Mouse (Mus musculus): ENCODE results near the gene Rrp12.

DNA sequence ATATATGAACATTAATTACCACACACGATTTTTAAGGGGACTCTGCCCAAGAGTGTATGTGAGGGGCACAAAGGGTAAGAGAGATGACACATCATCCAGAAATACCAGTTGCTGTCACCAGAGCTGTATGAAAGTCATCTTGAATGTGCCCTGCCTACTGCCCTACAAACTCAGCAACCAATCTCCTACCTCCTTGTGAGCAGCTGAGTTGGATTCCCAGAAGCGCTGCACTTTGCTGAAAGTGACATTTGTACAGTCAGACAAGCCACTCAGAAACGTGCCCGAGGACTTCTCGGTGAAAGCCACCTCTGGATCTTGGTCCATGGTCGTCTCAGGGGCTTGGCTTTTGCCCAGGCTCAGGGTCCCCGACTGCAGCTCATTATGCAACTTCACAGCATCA, 1.0 kb downstream of the Rrp12 start:
- no peak for TF ChIP-seq POLR2A (IDR thresholded peaks at IDR 0.05; ENCODE audit: low read depth, low read length)
- no peak for TF ChIP-seq CTCF (IDR thresholded peaks at IDR 0.05; ENCODE audit: extremely low read depth, insufficient read length, insufficient replicate concordance, low read depth, low read length)

Data from small intestine, adult 2 months (tissue).